In genomic region chr17:66446196-66447006, GRCm38 (mm10) we compare ENCODE assay signal across 8 mouse cellular contexts. TPM values are rescaled to one million over a fixed set of nuclear protein-coding genes. Genes with fewer than 3 reads are reported as not detected.
DNase-seq lines count a peak whose midpoint lies in the region; ATAC-seq and TF ChIP-seq lines count a peak whose summit lies in the region.

No protein-coding gene starts in this region.

- no peak for ATAC-seq in lung, embryonic 14.5 days (ENCODE audit: insufficient read depth)
- ATAC-seq in embryonic facial prominence, embryonic 14.5 days (ENCODE audit: low read depth), result no peak
- ATAC-seq in limb, embryonic 13.5 days (ENCODE audit: low FRiP score, low read depth), result no peak
- no peak for ATAC-seq in stomach, postnatal 0 days (ENCODE audit: low FRiP score, low TSS enrichment)
- no peak for ATAC-seq in monocyte, adult 5-6 weeks (replicated peaks; ENCODE audit: insufficient number of reproducible peaks, low FRiP score, low TSS enrichment, poor library complexity, severe bottlenecking)

- no peaks in the 10 kb centered on the region for H3K9me3 ChIP-seq in lung, embryonic 14.5 days (ENCODE audit: low read depth, low read length)
- no peaks in the 10 kb centered on the region for H3K9me3 ChIP-seq in embryonic facial prominence, embryonic 14.5 days (ENCODE audit: control insufficient read depth, low read length)
- H3K9me3 ChIP-seq in limb, embryonic 13.5 days, result no peaks in the 10 kb centered on the region
- H3K9me3 ChIP-seq in stomach, postnatal 0 days (ENCODE audit: control insufficient read depth, low read length), result no peaks in the 10 kb centered on the region

- H3K36me3 ChIP-seq in lung, embryonic 14.5 days (ENCODE audit: insufficient read depth), result no peaks in the 10 kb centered on the region
- H3K36me3 ChIP-seq in embryonic facial prominence, embryonic 14.5 days (ENCODE audit: control insufficient read depth, insufficient read depth, low read length), result no peaks in the 10 kb centered on the region
- no peaks in the 10 kb centered on the region for H3K36me3 ChIP-seq in limb, embryonic 13.5 days
- no peaks in the 10 kb centered on the region for H3K36me3 ChIP-seq in stomach, postnatal 0 days (ENCODE audit: control insufficient read depth, insufficient read depth, low read length)

- peaks cover 12% of the 10 kb centered on the region; the same call in 1 of the 2 replicates for H3K4me1 ChIP-seq in lung, embryonic 14.5 days (ENCODE audit: insufficient read depth)
- H3K4me1 ChIP-seq in embryonic facial prominence, embryonic 14.5 days (ENCODE audit: control insufficient read depth, insufficient read depth, low read length), result peaks cover 18% of the 10 kb centered on the region; the same call in 1 of the 2 replicates
- peaks cover 36% of the 10 kb centered on the region for H3K4me1 ChIP-seq in limb, embryonic 13.5 days
- no peaks in the 10 kb centered on the region; the same call in 1 of the 2 replicates for H3K4me1 ChIP-seq in stomach, postnatal 0 days (replicated peaks; ENCODE audit: control insufficient read depth, insufficient read depth)

- WGBS in lung, embryonic 14.5 days, result 48% methylated on average over 7 of the region's 7 CpGs
- 42% methylated on average over 7 of the region's 7 CpGs for whole genome bisulfite sequencing in embryonic facial prominence, embryonic 14.5 days
- 47% methylated on average over 7 of the region's 7 CpGs for WGBS in limb, embryonic 13.5 days
- WGBS in stomach, postnatal 0 days, result 58% methylated on average over 7 of the region's 7 CpGs

- H3K27me3 ChIP-seq in lung, embryonic 14.5 days (ENCODE audit: insufficient read depth, low read length), result peaks cover 26% of the 10 kb centered on the region
- peaks cover 28% of the 10 kb centered on the region for H3K27me3 ChIP-seq in embryonic facial prominence, embryonic 14.5 days (replicated peaks; ENCODE audit: control insufficient read depth, insufficient read depth, low read length)
- H3K27me3 ChIP-seq in limb, embryonic 13.5 days, result peaks cover 32% of the 10 kb centered on the region
- H3K27me3 ChIP-seq in stomach, postnatal 0 days (ENCODE audit: control insufficient read depth, insufficient read depth, low read length), result no peaks in the 10 kb centered on the region

- TF ChIP-seq CTCF in lung, embryonic 14.5 days (IDR thresholded peaks at IDR 0.05; ENCODE audit: low read depth), result no peak
- TF ChIP-seq CTCF in stomach, postnatal 0 days (IDR thresholded peaks at IDR 0.05; ENCODE audit: low read depth), result no peak

- no peak for DNase-seq in lung, embryonic 14.5 days
- DNase-seq in lung, postnatal 36 days, result no peak
- DNase-seq in embryonic facial prominence, embryonic 14.5 days (ENCODE audit: low spot score), result no peak
- no peak for DNase-seq in stomach, postnatal 0 days (ENCODE audit: low spot score)
- no peak for DNase-seq in urinary bladder, postnatal 25 days (ENCODE audit: low spot score)
- no peak for DNase-seq in ovary, postnatal 10 days (ENCODE audit: low spot score)

- H3K4me3 ChIP-seq in lung, embryonic 14.5 days (ENCODE audit: low read depth, low read length), result peak overlapping the region; percentile 80
- H3K4me3 ChIP-seq in embryonic facial prominence, embryonic 14.5 days (ENCODE audit: low read depth, low read length), result peak overlapping the region; percentile 79
- H3K4me3 ChIP-seq in limb, embryonic 13.5 days, result peak overlapping the region; percentile 82
- H3K4me3 ChIP-seq in stomach, postnatal 0 days (ENCODE audit: low read depth, low read length), result peak overlapping the region; percentile 77

- peak overlapping the region; percentile 95 for H3K4me2 ChIP-seq in lung, embryonic 14.5 days
- peak overlapping the region; percentile 98 for H3K4me2 ChIP-seq in embryonic facial prominence, embryonic 14.5 days (ENCODE audit: low read depth, low read length)
- H3K4me2 ChIP-seq in limb, embryonic 13.5 days (replicated peaks), result peak overlapping the region; percentile 93
- peak overlapping the region; percentile 95 for H3K4me2 ChIP-seq in stomach, postnatal 0 days (replicated peaks; ENCODE audit: low read depth)

- peak overlapping the region; percentile 36; the same call in 1 of the 2 replicates for H3K9ac ChIP-seq in lung, embryonic 14.5 days
- no peak overlapping the region; the same call in 1 of the 2 replicates for H3K9ac ChIP-seq in embryonic facial prominence, embryonic 14.5 days (ENCODE audit: low read depth, low read length)
- no peak overlapping the region for H3K9ac ChIP-seq in limb, embryonic 13.5 days
- H3K9ac ChIP-seq in stomach, postnatal 0 days (ENCODE audit: low read length), result no peak overlapping the region

- TF ChIP-seq EP300 in stomach, postnatal 0 days (optimal IDR thresholded peaks at IDR 0.05), result no peak

- H3K27ac ChIP-seq in lung, embryonic 14.5 days (ENCODE audit: low read depth), result no peak overlapping the region
- no peak overlapping the region for H3K27ac ChIP-seq in embryonic facial prominence, embryonic 14.5 days (replicated peaks; ENCODE audit: low read depth, low read length)
- H3K27ac ChIP-seq in limb, embryonic 13.5 days, result no peak overlapping the region
- H3K27ac ChIP-seq in stomach, postnatal 0 days (replicated peaks), result no peak overlapping the region

RNA-seq across cellular contexts. Expression of gene Mtcl1, which starts 3.1 kb away (rescaled TPM):
- polyA plus RNA-seq in lung, embryonic 14.5 days (2014; fragmentation: Nextera tagmentation; extraction: Ambion mirVana), result 10.7 and 14.3 TPM in 2 replicates
- 8.2 and 8.8 TPM in 2 replicates for polyA plus RNA-seq in embryonic facial prominence, embryonic 14.5 days (2014; fragmentation: Nextera tagmentation; extraction: Ambion mirVana)
- 4.5 and 5.6 TPM in 2 replicates for polyA plus RNA-seq in limb, embryonic 13.5 days (2015; fragmentation: Nextera tagmentation; extraction: Ambion mirVana)
- 1.8 and 2.2 TPM in 2 replicates for polyA plus RNA-seq in stomach, postnatal 0 days (2015; fragmentation: Nextera tagmentation; extraction: Ambion mirVana)
- total RNA-seq in monocyte, adult 5-6 weeks (2017), result 1.1 TPM in 1 of 3 replicates, not detected in the others
